Mouse (Mus musculus) kidney, embryonic 16.5 days (tissue): Measurements from ENCODE around the gene Bcr. TPM values are rescaled to one million over a fixed set of nuclear protein-coding genes. Genes with fewer than 3 reads are reported as not detected.

ENCODE experiments used
- ATAC-seq: fragments of 200-750 bp; cut with Nextera tagmentation; 2 replicates; pipeline ENCODE4 v1.8.0; 2017; ENCODE audit warnings: moderate TSS enrichment; ENCODE audit not compliant: low FRiP score, low TSS enrichment
- H3K27ac ChIP-seq: fragments of 300-500 bp; sonication (generic); 2 replicates; pipeline ENCODE4 v1.5.1; 2014; ENCODE audit warnings: low read length
- H3K27me3 ChIP-seq: fragments of 300-500 bp; sonication (generic); 2 replicates; pipeline ENCODE4 v1.6.1; 2014; ENCODE audit warnings: low read length, control low read depth, mixed read lengths; ENCODE audit not compliant: insufficient read depth
- H3K36me3 ChIP-seq: fragments of 300-500 bp; sonication (generic); 2 replicates; pipeline ENCODE4 v1.6.1; 2014; ENCODE audit warnings: low read length, control low read depth, mixed read lengths; ENCODE audit not compliant: insufficient read depth
- H3K4me1 ChIP-seq: fragments of 300-500 bp; sonication (generic); 2 replicates; pipeline ENCODE4 v1.6.1; 2014; ENCODE audit warnings: low read length, control low read depth, mixed read lengths; ENCODE audit not compliant: insufficient read depth
- H3K4me2 ChIP-seq: fragments of 300-500 bp; sonication (generic); replicated peaks from 2 replicates; pipeline ENCODE4 v1.6.1; 2014; ENCODE audit warnings: low read depth, low read length
- H3K4me3 ChIP-seq: fragments of 300-500 bp; sonication (generic); 2 replicates; pipeline ENCODE4 v1.5.1; 2014; ENCODE audit warnings: mild to moderate bottlenecking, low read length
- H3K9ac ChIP-seq: fragments of 300-500 bp; sonication (generic); replicated peaks from 2 replicates; pipeline ENCODE4 v1.6.1; 2014; ENCODE audit warnings: low read length
- H3K9me3 ChIP-seq: fragments of 300-500 bp; sonication (generic); 2 replicates; pipeline ENCODE4 v1.6.1; 2016; ENCODE audit warnings: low read length, control low read depth
- WGBS: fragments of 180-500 bp; shearing (Covaris S2); extraction: QIAGEN DNeasy Blood & Tissue Kit; methylation state at CpG from one replicate; pipeline ENCODE4 v1.1.7; 2014; 5-methylcytosine and 5-hydroxymethylcytosine counted together
- polyA plus RNA-seq: library from polyadenylated mRNA; unstranded; fragments of >200 nt; fragmentation: Nextera tagmentation; extraction: Ambion mirVana; gene quantifications from 2 replicates; pipeline ENCODE4 v1.2.1, GENCODE M21; 2015

Bcr gene
- polyA plus RNA-seq, 1 experiment from 2014 or later, result 6.8 TPM

DNA sequence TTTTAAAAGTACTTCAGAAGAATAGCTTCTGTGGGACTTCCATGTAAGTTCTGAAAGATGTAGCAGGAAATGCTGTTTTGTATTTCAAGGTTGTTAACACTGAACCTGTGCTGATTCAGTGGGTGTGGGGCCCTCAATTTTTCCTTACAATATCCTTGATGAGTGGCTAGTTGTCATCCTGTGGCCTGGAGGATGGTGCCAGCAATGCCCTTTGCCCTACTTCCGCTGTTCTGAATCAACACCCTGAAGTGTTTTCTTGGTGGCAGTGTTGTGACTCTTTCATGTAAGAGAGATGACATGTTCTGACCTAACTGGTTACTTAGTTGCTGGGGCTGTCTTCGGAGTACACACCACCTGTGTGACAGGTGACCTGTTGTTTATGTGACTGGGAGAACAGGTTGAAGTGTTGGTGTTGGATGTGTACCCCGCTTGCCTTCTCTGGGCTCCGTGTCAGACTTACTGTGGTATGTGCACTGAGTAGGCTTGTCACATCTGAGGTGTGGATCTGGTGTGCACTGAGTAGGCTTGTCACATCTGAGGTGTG, 172.3 kb downstream of the Bcr start:
- Histone ChIP-seq H3K27ac (no peak overlapping the region), H3K36me3 (peaks cover 20% of the 10 kb centered on the region), H3K9ac (no peak overlapping the region), H3K4me2 (no peak overlapping the region), H3K27me3 (no peaks in the 10 kb centered on the region), H3K9me3 (no peaks in the 10 kb centered on the region), H3K4me1 (0 out of 2 replicates have a peak, but pooled peaks cover 5% of the 10 kb centered on the region), H3K4me3 (no peak overlapping the region)
- 95% methylated on average over 4 of the region's 4 CpGs for WGBS
- ATAC-seq, result no peak

DNA sequence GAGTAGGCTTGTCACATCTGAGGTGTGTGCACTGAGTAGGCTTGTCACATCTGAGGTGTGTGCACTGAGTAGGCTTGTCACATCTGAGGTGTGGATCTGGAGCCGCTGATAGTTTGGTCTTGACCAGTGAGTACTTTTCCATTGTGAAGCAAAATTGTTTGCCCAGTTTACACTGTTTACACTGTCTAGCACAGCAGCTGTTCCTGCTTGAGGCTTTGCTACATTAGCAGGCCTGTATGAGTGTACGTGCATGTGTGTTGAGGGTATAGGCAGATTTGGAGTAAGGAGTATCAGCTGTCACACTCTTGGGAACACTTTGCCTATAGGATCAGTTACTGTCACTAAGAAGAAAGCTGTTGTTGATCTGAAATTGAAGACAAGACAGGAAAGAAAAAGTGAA, 173.1 kb downstream of the Bcr start:
- Histone ChIP-seq H3K27me3 (no peaks in the 10 kb centered on the region), H3K36me3 (peaks cover 24% of the 10 kb centered on the region), H3K9ac (no peak overlapping the region), H3K4me1 (0 out of 2 replicates have a peak, but pooled peaks cover 5% of the 10 kb centered on the region), H3K4me3 (no peak overlapping the region), H3K4me2 (no peak overlapping the region), H3K27ac (no peak overlapping the region), H3K9me3 (no peaks in the 10 kb centered on the region)
- WGBS, result 65% methylated on average over 2 of the region's 2 CpGs
- ATAC-seq, result peak; percentile 54; the same call in 1 of the 2 replicates

Other genes starting within 250 kb of the Bcr start
- gene Gnaz, start 93.4 kb upstream of the Bcr start, polyA plus RNA-seq, result 5.4 and 6.2 TPM in 2 replicates
- not detected in 2 replicates for gene Rsph14, start 28.0 kb upstream of the Bcr start, polyA plus RNA-seq
- 10.9 and 12.9 TPM in 2 replicates for gene Rab36, start 23.5 kb upstream of the Bcr start, polyA plus RNA-seq
- 33.2 and 33.4 TPM in 2 replicates for gene Specc1l, start 151.5 kb downstream of the Bcr start, polyA plus RNA-seq